7 mouse cellular contexts compared by ENCODE assay signal in genomic region chr10:92163071-92163504, GRCm38 (mm10).
DNase-seq lines count a peak whose midpoint lies in the region; ATAC-seq lines count a peak whose summit lies in the region.

No protein-coding gene starts in this region.

- peaks cover 14% of the 10 kb centered on the region for H3K27me3 ChIP-seq in liver, embryonic 11.5 days (replicated peaks; ENCODE audit: control insufficient read depth, insufficient read depth, low read length)
- H3K27me3 ChIP-seq in forebrain, embryonic 11.5 days (ENCODE audit: control insufficient read depth, insufficient read depth, low read length) = peaks cover 2% of the 10 kb centered on the region
- peaks cover 18% of the 10 kb centered on the region for H3K27me3 ChIP-seq in limb, embryonic 12.5 days
- H3K27me3 ChIP-seq in stomach, embryonic 16.5 days (ENCODE audit: control insufficient read depth, insufficient read depth, low read length) = no peaks in the 10 kb centered on the region; the same call in 1 of the 2 replicates

- no peaks in the 10 kb centered on the region for H3K4me1 ChIP-seq in liver, embryonic 11.5 days (replicated peaks; ENCODE audit: control insufficient read depth, insufficient read depth, low read length)
- peaks cover 7% of the 10 kb centered on the region; the same call in 1 of the 2 replicates for H3K4me1 ChIP-seq in forebrain, embryonic 11.5 days (replicated peaks; ENCODE audit: control insufficient read depth, insufficient read depth, low read length)
- peaks cover 10% of the 10 kb centered on the region for H3K4me1 ChIP-seq in limb, embryonic 12.5 days (replicated peaks)
- peaks cover 8% of the 10 kb centered on the region; the same call in 1 of the 2 replicates for H3K4me1 ChIP-seq in stomach, embryonic 16.5 days (ENCODE audit: control insufficient read depth, insufficient read depth, low read length)

- no peak for DNase-seq in liver, embryonic 11.5 days (ENCODE audit: low spot score)
- DNase-seq in liver = no peak
- peak; percentile 56 for DNase-seq in forebrain, embryonic 11.5 days (ENCODE audit: low spot score)
- DNase-seq in cerebellum, adult 9-10 months = no peak
- DNase-seq in kidney, postnatal 4 days = no peak

- H3K9me3 ChIP-seq in liver, embryonic 11.5 days (ENCODE audit: control insufficient read depth, low read length) = no peaks in the 10 kb centered on the region
- no peaks in the 10 kb centered on the region for H3K9me3 ChIP-seq in forebrain, embryonic 11.5 days (ENCODE audit: control insufficient read depth, low read length)
- no peaks in the 10 kb centered on the region for H3K9me3 ChIP-seq in limb, embryonic 12.5 days
- no peaks in the 10 kb centered on the region for H3K9me3 ChIP-seq in stomach, embryonic 16.5 days (replicated peaks; ENCODE audit: control insufficient read depth, low read length)

- no peak overlapping the region for H3K27ac ChIP-seq in liver, embryonic 11.5 days (ENCODE audit: low read depth, low read length)
- peak overlapping the region; percentile 93 for H3K27ac ChIP-seq in forebrain, embryonic 11.5 days (ENCODE audit: low read depth, low read length)
- H3K27ac ChIP-seq in limb, embryonic 12.5 days = no peak overlapping the region
- H3K27ac ChIP-seq in stomach, embryonic 16.5 days (ENCODE audit: low read length) = no peak overlapping the region

- no peak overlapping the region for H3K9ac ChIP-seq in liver, embryonic 11.5 days (ENCODE audit: low read depth, low read length)
- H3K9ac ChIP-seq in forebrain, embryonic 11.5 days (ENCODE audit: low read length) = peak overlapping the region; percentile 75
- H3K9ac ChIP-seq in limb, embryonic 12.5 days (replicated peaks) = no peak overlapping the region
- H3K9ac ChIP-seq in stomach, embryonic 16.5 days (ENCODE audit: low read length) = no peak overlapping the region

- no peak for ATAC-seq in liver, embryonic 11.5 days (replicated peaks; ENCODE audit: low FRiP score)
- ATAC-seq in forebrain, embryonic 11.5 days (replicated peaks; ENCODE audit: low FRiP score) = peak; percentile 71
- ATAC-seq in limb, embryonic 12.5 days (ENCODE audit: insufficient number of reproducible peaks, insufficient read depth, low FRiP score, low TSS enrichment, low read depth) = no peak
- no peak for ATAC-seq in stomach, embryonic 16.5 days (ENCODE audit: insufficient read depth, low FRiP score)

- WGBS in liver, embryonic 11.5 days = 17% methylated on average over 7 of the region's 7 CpGs
- WGBS in forebrain, embryonic 11.5 days = 2% methylated on average over 7 of the region's 7 CpGs
- WGBS in limb, embryonic 12.5 days = 7% methylated on average over 7 of the region's 7 CpGs
- WGBS in stomach, embryonic 16.5 days = 5% methylated on average over 7 of the region's 7 CpGs

- no peaks in the 10 kb centered on the region for H3K36me3 ChIP-seq in liver, embryonic 11.5 days (ENCODE audit: control insufficient read depth, insufficient read depth, low read length)
- no peaks in the 10 kb centered on the region; the same call in 1 of the 2 replicates for H3K36me3 ChIP-seq in forebrain, embryonic 11.5 days (ENCODE audit: control insufficient read depth, insufficient read depth, low read length)
- no peaks in the 10 kb centered on the region for H3K36me3 ChIP-seq in limb, embryonic 12.5 days
- H3K36me3 ChIP-seq in stomach, embryonic 16.5 days (ENCODE audit: control insufficient read depth, insufficient read depth, low read length) = no peaks in the 10 kb centered on the region

- peak overlapping the region; percentile 63; the same call in 1 of the 2 replicates for H3K4me2 ChIP-seq in liver, embryonic 11.5 days
- peak overlapping the region; percentile 65 for H3K4me2 ChIP-seq in forebrain, embryonic 11.5 days (ENCODE audit: low read depth, low read length, severe bottlenecking)
- H3K4me2 ChIP-seq in limb, embryonic 12.5 days = peak overlapping the region; percentile 84
- peak overlapping the region; percentile 65 for H3K4me2 ChIP-seq in stomach, embryonic 16.5 days (ENCODE audit: low read depth, low read length)

- no peak overlapping the region for H3K4me3 ChIP-seq in liver, embryonic 11.5 days (ENCODE audit: low read depth, low read length)
- H3K4me3 ChIP-seq in forebrain, embryonic 11.5 days (ENCODE audit: low read depth, low read length) = peak overlapping the region; percentile 49
- peak overlapping the region; percentile 46 for H3K4me3 ChIP-seq in limb, embryonic 12.5 days (replicated peaks)
- peak overlapping the region; percentile 43 for H3K4me3 ChIP-seq in stomach, embryonic 16.5 days (replicated peaks; ENCODE audit: low read length)
